Mouse (Mus musculus): ENCODE data around the gene Med26. TPM values are rescaled to one million over a fixed set of nuclear protein-coding genes. Genes with fewer than 3 reads are reported as not detected.
A peak's percentile ranks its signal among the peaks of the same experiment; 100 is the strongest.

Med26 gene
- polyA plus RNA-seq, 1 experiment from 2014 or later, result 11.9 TPM

DNA sequence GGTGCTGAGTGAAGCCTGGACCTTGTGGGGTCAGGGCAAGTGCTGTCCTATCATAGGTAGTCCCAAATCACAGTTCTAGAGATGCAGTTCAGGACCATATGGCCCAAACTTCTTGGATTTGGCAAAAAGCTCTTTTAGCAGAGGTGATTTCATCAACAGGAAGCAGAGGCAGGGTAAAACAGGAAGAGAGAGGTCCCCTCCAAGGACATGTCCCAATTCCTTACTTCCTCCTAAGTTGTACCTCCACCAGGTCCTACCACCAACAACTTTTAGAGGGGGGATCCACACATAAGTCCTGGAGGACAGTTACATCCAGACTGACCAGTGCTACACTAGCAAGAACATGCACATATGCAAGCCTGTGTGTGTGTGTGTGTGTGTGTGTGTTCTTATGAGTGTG lies 61.1 kb downstream of the Med26 start:
- Histone ChIP-seq H3K27me3 (ENCODE audit: insufficient read depth, low read length) (no peaks in the 10 kb centered on the region), H3K9ac (ENCODE audit: low read depth, low read length) (no peak overlapping the region), H3K27ac (no peak overlapping the region), H3K4me2 (ENCODE audit: low read length) (no peak overlapping the region), H3K4me3 (replicated peaks; ENCODE audit: low read depth, low read length) (no peak overlapping the region), H3K36me3 (ENCODE audit: insufficient read depth, low read length) (peaks cover 29% of the 10 kb centered on the region), H3K9me3 (replicated peaks; ENCODE audit: low read length) (no peaks in the 10 kb centered on the region), H3K4me1 (replicated peaks; ENCODE audit: insufficient read depth, low read length) (no peaks in the 10 kb centered on the region; the same call in 1 of the 2 replicates)
- ATAC-seq (replicated peaks; ENCODE audit: low FRiP score, low read depth) (no peak), DNase-seq (ENCODE audit: low spot score) (no peak)
- TF ChIP-seq CTCF (IDR thresholded peaks at IDR 0.05; ENCODE audit: low read depth), result no peak

DNA sequence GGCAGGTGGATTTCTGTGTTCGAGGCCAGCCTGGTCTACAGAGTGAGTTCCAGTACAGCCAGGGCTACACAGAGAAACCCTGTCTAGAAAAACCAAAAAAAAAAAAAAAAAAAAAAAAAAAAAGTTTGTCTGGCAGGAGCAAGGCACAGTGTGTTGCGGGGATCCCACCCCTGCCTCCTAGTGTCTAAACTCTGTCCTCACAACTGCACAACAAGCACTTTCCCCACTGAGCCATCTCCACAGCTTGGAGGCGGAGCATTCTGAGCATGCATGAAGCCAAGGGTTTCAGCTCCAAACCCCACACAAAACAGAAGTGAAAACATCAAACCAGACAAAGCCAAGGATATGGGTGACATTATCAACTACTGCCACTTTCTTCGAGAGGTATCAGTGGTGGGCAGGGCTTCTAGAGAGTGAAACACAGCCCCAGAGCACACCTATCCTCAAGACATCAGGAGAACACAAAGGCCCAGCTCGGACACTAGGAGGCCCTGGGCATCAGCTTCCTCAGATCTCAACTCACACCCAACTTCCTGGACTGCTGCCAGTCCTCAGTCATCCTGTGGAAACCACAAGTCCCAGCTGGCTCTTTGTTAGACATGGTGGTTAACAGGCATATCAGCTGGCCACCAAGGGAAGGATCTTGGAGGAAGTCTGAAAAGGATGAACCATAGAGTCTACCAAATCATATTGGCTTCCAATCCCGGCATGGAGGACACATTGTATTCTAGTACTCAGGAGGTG lies 62.4 kb downstream of the Med26 start:
- no peak overlapping the region for H3K27ac ChIP-seq
- no peak overlapping the region for H3K9ac ChIP-seq (ENCODE audit: low read depth, low read length)
- H3K9me3 ChIP-seq (replicated peaks; ENCODE audit: low read length), result no peaks in the 10 kb centered on the region
- no peak overlapping the region for H3K4me2 ChIP-seq (ENCODE audit: low read length)
- 83% methylated on average over 6 of the region's 6 CpGs for WGBS
- DNase-seq (ENCODE audit: low spot score) (peak; percentile 23), ATAC-seq (replicated peaks; ENCODE audit: low FRiP score, low read depth) (no peak)
- H3K27me3 ChIP-seq (ENCODE audit: insufficient read depth, low read length), result no peaks in the 10 kb centered on the region
- H3K36me3 ChIP-seq (ENCODE audit: insufficient read depth, low read length), result peaks cover 29% of the 10 kb centered on the region
- peak; percentile 29; the same call in 1 of the 2 replicates for TF ChIP-seq CTCF (IDR thresholded peaks at IDR 0.05; ENCODE audit: low read depth)
- H3K4me1 ChIP-seq (replicated peaks; ENCODE audit: insufficient read depth, low read length), result no peaks in the 10 kb centered on the region
- H3K4me3 ChIP-seq (replicated peaks; ENCODE audit: low read depth, low read length), result no peak overlapping the region

DNA sequence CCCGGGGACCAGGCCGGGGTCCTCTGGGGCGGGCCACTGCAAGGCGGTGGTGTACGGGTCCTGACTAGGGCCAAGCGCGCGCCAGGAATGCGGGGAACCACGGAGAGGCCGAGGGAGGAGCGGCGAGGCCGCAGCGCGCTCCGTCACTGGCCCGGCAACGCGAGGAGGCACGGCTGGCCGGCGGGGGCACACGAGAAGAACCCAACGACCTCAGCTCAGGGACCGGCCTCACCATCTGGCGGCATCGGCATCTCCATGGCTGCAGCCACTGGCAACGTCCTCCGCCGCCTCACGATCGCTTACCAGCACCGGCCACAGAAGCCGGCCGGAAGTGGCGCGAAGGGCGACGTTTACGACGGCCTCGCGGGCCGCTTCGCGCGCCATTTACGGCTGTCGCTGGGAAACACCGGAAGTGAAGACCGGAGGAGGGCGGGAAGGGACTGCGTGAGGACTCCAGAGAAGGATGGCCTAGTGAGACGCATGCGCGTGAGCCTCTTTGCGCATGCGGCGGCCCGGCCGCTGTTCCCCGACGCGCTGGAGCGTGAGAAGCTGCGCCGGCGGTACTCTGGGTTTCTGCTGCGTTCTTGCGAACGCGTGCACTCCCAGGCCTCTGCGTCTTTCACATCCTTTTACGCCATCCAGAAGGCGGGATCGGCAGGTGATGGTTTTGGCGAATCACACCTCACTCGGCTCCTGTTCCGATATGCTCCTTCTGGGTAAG lies 73.1 kb downstream of the Med26 start, which contains the start of gene Cherp:
TSS of gene Cherp (minus strand) at position 401 of the 721 bp plus-strand sequence.
- H3K4me1 ChIP-seq (replicated peaks; ENCODE audit: insufficient read depth, low read length), result peaks cover 7% of the 10 kb centered on the region; the same call in 1 of the 2 replicates
- TF ChIP-seq CTCF (IDR thresholded peaks at IDR 0.05; ENCODE audit: low read depth), result no peak

DNA sequence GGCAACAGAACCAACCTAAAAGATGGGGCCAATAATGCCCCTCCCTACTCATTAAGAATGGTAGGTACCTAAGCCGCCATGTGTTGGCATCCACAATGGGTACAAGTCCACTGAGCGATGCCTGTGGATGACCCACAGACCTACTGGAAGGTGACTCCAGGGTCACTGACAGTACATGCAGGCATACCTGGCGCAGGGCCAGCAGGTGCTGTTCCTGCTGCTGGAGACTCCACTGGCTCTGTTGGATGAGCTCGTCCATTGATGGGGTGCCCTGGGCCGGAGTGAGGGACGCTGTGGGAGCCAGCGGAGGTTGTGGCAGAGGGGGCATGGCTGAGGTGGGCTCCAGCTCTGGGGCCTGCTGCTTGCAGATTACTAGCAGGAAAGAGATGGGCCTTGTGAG lies 77.4 kb downstream of the Med26 start:
- H3K27ac ChIP-seq, result no peak overlapping the region
- no peak overlapping the region for H3K4me2 ChIP-seq (ENCODE audit: low read length)
- no peak overlapping the region for H3K9ac ChIP-seq (ENCODE audit: low read depth, low read length)
- no peak for ATAC-seq (replicated peaks; ENCODE audit: low FRiP score, low read depth)
- 92% methylated on average over 7 of the region's 7 CpGs for WGBS
- H3K9me3 ChIP-seq (replicated peaks; ENCODE audit: low read length), result no peaks in the 10 kb centered on the region
- H3K36me3 ChIP-seq (ENCODE audit: insufficient read depth, low read length), result peaks cover 63% of the 10 kb centered on the region
- no peak overlapping the region for H3K4me3 ChIP-seq (replicated peaks; ENCODE audit: low read depth, low read length)
- DNase-seq (ENCODE audit: low spot score), result no peak
- H3K27me3 ChIP-seq (ENCODE audit: insufficient read depth, low read length), result no peaks in the 10 kb centered on the region
- no peak for TF ChIP-seq CTCF (IDR thresholded peaks at IDR 0.05; ENCODE audit: low read depth)
- 0 out of 2 replicates have a peak, but pooled peaks cover 3% of the 10 kb centered on the region for H3K4me1 ChIP-seq (replicated peaks; ENCODE audit: insufficient read depth, low read length)

More for the DNA sequence above, 73.1 kb downstream of the Med26 start, which contains the start of gene Cherp:
- DNase-seq (ENCODE audit: low spot score) (peak; percentile 99), ATAC-seq (replicated peaks; ENCODE audit: low FRiP score, low read depth) (peak; percentile 96)
- Histone ChIP-seq H3K27ac (peak within 1 kb of the TSS; percentile 90), H3K36me3 (ENCODE audit: insufficient read depth, low read length) (peaks cover 20% of the 10 kb centered on the region), H3K9ac (ENCODE audit: low read depth, low read length) (peak within 1 kb of the TSS; percentile 79), H3K4me3 (replicated peaks; ENCODE audit: low read depth, low read length) (peak within 1 kb of the TSS; percentile 84), H3K9me3 (replicated peaks; ENCODE audit: low read length) (no peaks in the 10 kb centered on the region), H3K4me2 (ENCODE audit: low read length) (peak within 1 kb of the TSS; percentile 92), H3K27me3 (ENCODE audit: insufficient read depth, low read length) (no peaks in the 10 kb centered on the region)
- WGBS, result under 1% methylated on average over 80 of the region's 80 CpGs

DNA sequence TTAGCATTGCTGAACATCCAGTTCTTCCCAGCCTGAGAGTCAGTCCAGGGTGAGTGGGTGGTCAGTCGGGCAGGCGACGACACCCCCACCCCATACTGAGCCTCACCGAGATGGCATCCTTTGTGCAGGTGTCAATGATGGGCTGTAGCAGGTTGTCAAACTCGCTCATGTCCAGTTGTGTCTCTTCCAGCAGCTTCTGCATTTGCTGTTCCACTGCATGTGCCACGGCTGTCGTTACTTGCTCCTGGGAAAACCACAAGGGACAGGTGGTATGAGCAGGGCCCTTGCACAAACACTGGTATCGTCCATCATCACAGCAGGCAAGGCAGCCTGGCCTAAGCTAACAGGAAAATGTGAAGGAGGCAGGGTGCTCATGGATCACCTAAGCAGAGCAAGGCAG lies 78.1 kb downstream of the Med26 start:
- no peak for TF ChIP-seq CTCF (IDR thresholded peaks at IDR 0.05; ENCODE audit: low read depth)
- no peak for ATAC-seq (replicated peaks; ENCODE audit: low FRiP score, low read depth)
- Histone ChIP-seq H3K9me3 (replicated peaks; ENCODE audit: low read length) (no peaks in the 10 kb centered on the region), H3K27ac (no peak overlapping the region), H3K4me2 (ENCODE audit: low read length) (no peak overlapping the region), H3K36me3 (ENCODE audit: insufficient read depth, low read length) (peaks cover 70% of the 10 kb centered on the region), H3K27me3 (ENCODE audit: insufficient read depth, low read length) (no peaks in the 10 kb centered on the region), H3K4me1 (replicated peaks; ENCODE audit: insufficient read depth, low read length) (0 out of 2 replicates have a peak, but pooled peaks cover 3% of the 10 kb centered on the region), H3K9ac (ENCODE audit: low read depth, low read length) (no peak overlapping the region), H3K4me3 (replicated peaks; ENCODE audit: low read depth, low read length) (no peak overlapping the region)
- 91% methylated on average over 8 of the region's 8 CpGs for WGBS
- no peak for DNase-seq (ENCODE audit: low spot score)

DNA sequence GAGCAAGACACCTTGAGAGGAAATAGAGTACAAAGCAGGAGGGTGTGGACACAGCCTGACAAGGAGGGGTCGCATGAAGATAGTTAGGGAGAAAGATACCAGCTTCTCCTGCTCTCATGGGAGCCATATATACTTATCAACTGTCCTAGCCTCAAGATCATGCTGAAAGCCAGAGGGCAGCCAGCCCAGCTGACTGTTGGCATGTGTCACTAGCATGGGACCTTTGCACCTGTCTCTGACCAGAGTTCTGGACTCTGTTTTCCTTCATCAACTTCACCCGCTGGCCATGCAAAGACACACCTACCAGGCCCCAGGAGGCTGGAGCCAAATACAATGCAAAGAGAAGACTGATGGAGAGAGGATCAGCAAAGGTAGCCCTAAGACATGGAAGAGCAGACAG lies 78.8 kb downstream of the Med26 start:
- TF ChIP-seq CTCF (IDR thresholded peaks at IDR 0.05; ENCODE audit: low read depth), result no peak
- Histone ChIP-seq H3K9me3 (replicated peaks; ENCODE audit: low read length) (no peaks in the 10 kb centered on the region), H3K36me3 (ENCODE audit: insufficient read depth, low read length) (peaks cover 74% of the 10 kb centered on the region), H3K4me3 (replicated peaks; ENCODE audit: low read depth, low read length) (no peak overlapping the region), H3K4me1 (replicated peaks; ENCODE audit: insufficient read depth, low read length) (0 out of 2 replicates have a peak, but pooled peaks cover 3% of the 10 kb centered on the region), H3K27me3 (ENCODE audit: insufficient read depth, low read length) (no peaks in the 10 kb centered on the region), H3K9ac (ENCODE audit: low read depth, low read length) (no peak overlapping the region), H3K27ac (no peak overlapping the region), H3K4me2 (ENCODE audit: low read length) (no peak overlapping the region)
- DNase-seq (ENCODE audit: low spot score) (no peak), ATAC-seq (replicated peaks; ENCODE audit: low FRiP score, low read depth) (no peak)
- 87% methylated on average over 2 of the region's 2 CpGs for WGBS
